Mouse (Mus musculus) liver, adult 2 months (tissue): ENCODE data around the gene Vps37b. TPM values are rescaled to one million over a fixed set of nuclear protein-coding genes. Genes with fewer than 3 reads are reported as not detected.

ENCODE experiments used
- DNase-seq: peaks from one replicate; pipeline ENCODE4 v3.0.0-alpha.2; 2011; ENCODE audit warnings: low read depth, low spot score; ENCODE audit errors: extremely low read depth
- H3K27ac ChIP-seq: fragments of 200-500 bp; replicated peaks from 2 replicates; pipeline ENCODE4 v1.5.1; 2012; ENCODE audit warnings: low read depth, mild to moderate bottlenecking, control low read depth, inconsistent platforms, low read length; ENCODE audit not compliant: insufficient read depth
- H3K27me3 ChIP-seq: fragments of 200-500 bp; 2 replicates; pipeline ENCODE4 v1.6.1; 2012; ENCODE audit warnings: mild to moderate bottlenecking, moderate library complexity, low read length, inconsistent platforms; ENCODE audit not compliant: control insufficient read depth, insufficient read depth
- H3K36me3 ChIP-seq: fragments of 200-500 bp; 2 replicates; pipeline ENCODE4 v1.6.1; 2012; ENCODE audit warnings: low read length, inconsistent platforms; ENCODE audit not compliant: control insufficient read depth, insufficient read depth
- H3K4me1 ChIP-seq: fragments of 200-500 bp; 2 replicates; pipeline ENCODE4 v1.6.1; 2011; ENCODE audit warnings: low read length; ENCODE audit not compliant: control insufficient read depth, insufficient read depth
- H3K4me3 ChIP-seq: fragments of 200-500 bp; 2 replicates; pipeline ENCODE4 v1.5.1; 2011; ENCODE audit warnings: low read depth, mild to moderate bottlenecking, control low read depth, low read length, moderate library complexity; ENCODE audit not compliant: insufficient read depth
- H3K79me2 ChIP-seq: fragments of 200-500 bp; 2 replicates; pipeline ENCODE4 v1.6.1; 2012; ENCODE audit warnings: inconsistent platforms, mild to moderate bottlenecking, low read length, moderate library complexity; ENCODE audit not compliant: control insufficient read depth, insufficient read depth
- H3K9ac ChIP-seq: fragments of 200-500 bp; 2 replicates; pipeline ENCODE4 v1.6.1; 2012; ENCODE audit warnings: low read depth, mild to moderate bottlenecking, control low read depth, inconsistent platforms, low read length
- CTCF ChIP-seq: fragments of 200-500 bp; IDR thresholded peaks from 2 replicates; pipeline ENCODE4 v1.5.1; 2011; ENCODE audit warnings: low read depth, low read length, control low read depth
- POLR2A ChIP-seq: fragments of 200-500 bp; IDR thresholded peaks from 2 replicates; pipeline ENCODE4 v1.6.1; 2011; ENCODE audit warnings: low read length, control low read depth; ENCODE audit not compliant: insufficient read depth; ENCODE audit errors: extremely low read depth
- WGBS: fragments of 180-500 bp; shearing (Covaris S2); methylation state at CpG from one replicate; pipeline ENCODE4 v1.1.7; 2018; 5-methylcytosine and 5-hydroxymethylcytosine counted together
- polyA plus RNA-seq: library from polyadenylated mRNA; depleted of rRNA; stranded (reverse); fragments of >200 nt; gene quantifications from 2 replicates; pipeline ENCODE4 v1.2.3, GENCODE M21; 2012
- total RNA-seq: library from RNA; depleted of rRNA; stranded (reverse); fragments of >200 nt; gene quantifications from 2 replicates; pipeline ENCODE4 v1.2.3, GENCODE M21; 2014

Vps37b gene
- total and polyA plus RNA-seq, 2 experiments = 4.4 to 31.4 TPM

DNA sequence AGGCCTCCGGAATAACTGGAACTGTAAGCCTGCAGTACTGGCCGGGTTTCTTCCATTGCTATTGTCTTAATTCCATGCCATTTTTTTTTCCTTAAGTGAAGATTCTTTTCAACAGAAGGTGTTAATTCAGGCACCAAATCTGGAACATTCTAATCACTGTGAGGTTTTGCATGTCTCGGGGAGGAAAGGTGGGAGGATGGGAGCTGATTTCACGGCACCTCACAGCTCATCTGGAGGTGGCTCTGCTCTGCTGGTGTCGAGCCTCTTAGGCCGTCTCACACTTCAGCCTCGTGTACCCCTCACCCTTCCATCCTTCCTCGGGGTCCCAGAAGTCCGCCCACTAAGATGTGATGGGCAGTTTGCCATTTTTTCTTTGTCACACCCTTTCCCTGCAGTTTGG lies 9.0 kb upstream of the Vps37b start:
- WGBS = 80% methylated on average over 9 of the region's 9 CpGs
- TF ChIP-seq POLR2A (no peak), CTCF (no peak)
- no peak for DNase-seq
- Histone ChIP-seq H3K36me3 (no peaks in the 10 kb centered on the region), H3K27me3 (no peaks in the 10 kb centered on the region), H3K4me1 (no peaks in the 10 kb centered on the region), H3K79me2 (no peaks in the 10 kb centered on the region), H3K4me3 (no peak overlapping the region), H3K27ac (no peak overlapping the region), H3K9ac (no peak overlapping the region)

DNA sequence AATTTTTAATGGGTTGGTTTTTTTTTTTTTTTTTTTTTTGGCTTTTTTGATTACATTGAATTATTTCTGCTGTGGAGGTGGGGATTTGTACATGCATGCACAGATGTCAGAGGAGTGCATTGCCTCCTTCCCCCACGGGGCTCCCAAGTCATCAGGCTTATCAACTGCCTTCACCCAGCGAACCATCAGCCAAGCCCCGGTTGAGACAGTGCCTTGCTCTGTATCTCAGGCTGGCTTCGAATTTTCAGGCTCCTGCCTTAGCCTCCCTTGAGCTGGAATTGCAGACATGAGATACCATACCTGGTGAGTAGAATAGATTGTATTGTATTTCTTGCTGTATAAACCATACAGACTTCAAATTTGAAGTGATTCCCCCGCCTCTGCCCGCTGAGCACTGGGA lies 7.5 kb upstream of the Vps37b start:
- H3K36me3 ChIP-seq = no peaks in the 10 kb centered on the region
- no peak overlapping the region for H3K27ac ChIP-seq
- 90% methylated on average over 6 of the region's 6 CpGs for WGBS
- H3K4me1 ChIP-seq = no peaks in the 10 kb centered on the region
- H3K9ac ChIP-seq = no peak overlapping the region
- no peaks in the 10 kb centered on the region for H3K27me3 ChIP-seq
- TF ChIP-seq CTCF (no peak), POLR2A (no peak)
- H3K79me2 ChIP-seq = no peaks in the 10 kb centered on the region
- no peak overlapping the region for H3K4me3 ChIP-seq
- DNase-seq = no peak

DNA sequence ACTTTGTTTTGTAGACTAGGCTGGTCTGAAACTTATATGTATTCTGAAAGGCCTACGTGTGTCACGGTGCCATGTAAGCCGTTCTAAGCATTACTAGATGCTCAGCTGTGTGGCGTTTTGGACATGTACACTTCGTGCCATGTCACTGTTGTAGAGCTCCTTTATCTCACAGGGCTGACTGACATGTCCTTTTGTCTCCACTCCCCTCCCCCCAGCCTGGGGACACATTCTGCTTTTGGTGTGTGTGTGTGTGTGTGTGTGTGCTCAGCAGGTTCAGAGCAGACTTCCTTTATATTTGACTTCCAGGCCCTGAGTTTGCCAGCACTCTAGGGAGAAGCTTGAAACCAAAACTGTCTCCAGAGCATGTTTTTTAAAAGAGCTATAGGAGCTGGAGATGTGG lies 4.8 kb upstream of the Vps37b start:
- Histone ChIP-seq H3K4me1 (peaks cover 1% of the 10 kb centered on the region), H3K36me3 (no peaks in the 10 kb centered on the region), H3K27me3 (no peaks in the 10 kb centered on the region), H3K4me3 (no peak overlapping the region), H3K9ac (no peak overlapping the region), H3K27ac (no peak overlapping the region), H3K79me2 (peaks cover 2% of the 10 kb centered on the region; the same call in 1 of the 2 replicates)
- 75% methylated on average over 5 of the region's 5 CpGs for WGBS
- DNase-seq = no peak
- TF ChIP-seq POLR2A = no peak
- TF ChIP-seq CTCF = no peak

DNA sequence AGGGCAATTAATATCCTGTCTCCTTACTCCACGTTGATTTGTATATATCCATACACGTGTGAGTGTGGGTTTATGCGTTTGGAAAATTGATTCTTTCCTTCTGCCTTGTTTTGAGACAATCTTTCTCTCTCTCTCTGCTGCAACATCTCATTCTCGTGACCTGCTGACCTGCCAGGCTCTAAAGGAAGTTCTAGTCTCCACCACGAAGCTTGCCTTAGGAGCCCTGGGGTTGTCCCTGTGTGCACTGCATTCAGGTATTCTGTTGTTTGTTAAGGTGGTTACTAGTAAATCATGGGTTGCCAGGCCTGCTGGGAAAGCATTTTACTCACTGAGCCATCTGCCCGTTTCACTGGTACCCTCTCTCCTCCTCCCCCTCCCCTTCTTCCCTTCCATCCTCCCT lies 4.3 kb upstream of the Vps37b start:
- DNase-seq = no peak
- peaks cover 7% of the 10 kb centered on the region; the same call in 1 of the 2 replicates for H3K79me2 ChIP-seq
- WGBS = 62% methylated on average over 6 of the region's 6 CpGs
- no peak overlapping the region for H3K27ac ChIP-seq
- TF ChIP-seq POLR2A (no peak), CTCF (no peak)
- H3K4me3 ChIP-seq = no peak overlapping the region
- no peaks in the 10 kb centered on the region for H3K36me3 ChIP-seq
- no peak overlapping the region for H3K9ac ChIP-seq
- no peaks in the 10 kb centered on the region for H3K27me3 ChIP-seq
- H3K4me1 ChIP-seq = peaks cover 1% of the 10 kb centered on the region

DNA sequence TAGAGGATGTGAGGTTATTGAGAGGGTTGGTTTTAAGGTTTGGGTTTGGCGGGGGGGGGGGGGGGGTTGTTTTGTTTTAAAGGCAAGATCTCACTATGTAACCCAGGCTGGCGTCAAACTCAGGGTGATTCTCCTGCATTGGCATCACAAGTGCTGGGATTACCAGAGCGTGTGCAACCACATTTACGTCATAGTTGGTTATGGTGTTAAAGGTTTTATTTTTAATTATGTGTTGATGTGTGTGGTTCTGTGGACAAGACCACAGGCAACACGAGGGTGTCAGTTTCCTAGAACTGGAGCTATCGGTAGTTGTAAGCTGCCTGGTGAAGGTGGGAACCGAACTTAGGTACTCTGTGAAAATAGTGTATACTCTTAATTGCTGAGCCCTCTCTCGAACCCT lies 3.7 kb upstream of the Vps37b start:
- Histone ChIP-seq H3K36me3 (no peaks in the 10 kb centered on the region), H3K9ac (no peak overlapping the region), H3K27me3 (no peaks in the 10 kb centered on the region), H3K4me3 (no peak overlapping the region), H3K27ac (no peak overlapping the region), H3K4me1 (peaks cover 3% of the 10 kb centered on the region), H3K79me2 (peaks cover 12% of the 10 kb centered on the region; the same call in 1 of the 2 replicates)
- WGBS = 84% methylated on average over 8 of the region's 8 CpGs
- no peak for DNase-seq
- TF ChIP-seq POLR2A (no peak), CTCF (no peak)

DNA sequence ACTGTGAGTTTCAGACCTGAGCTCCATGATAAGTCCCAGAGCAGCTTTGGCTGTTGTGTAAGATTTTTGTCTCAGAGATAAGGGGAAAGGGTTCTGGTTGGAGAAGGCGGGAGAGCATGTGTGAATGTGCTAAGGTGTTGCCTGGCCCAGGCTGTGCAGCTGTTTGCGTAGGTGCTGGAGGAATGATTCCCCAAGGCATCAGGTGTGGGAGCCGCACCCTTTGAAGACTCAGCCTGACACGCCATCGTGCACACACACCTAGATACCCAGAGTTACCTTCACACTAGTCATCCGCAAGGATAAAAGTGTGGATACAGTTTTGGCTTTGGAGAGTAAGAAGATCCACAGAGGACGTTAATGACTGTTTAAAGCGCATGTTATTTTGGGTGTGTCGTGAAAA lies 3.3 kb upstream of the Vps37b start:
- H3K27ac ChIP-seq = no peak overlapping the region
- 94% methylated on average over 9 of the region's 9 CpGs for WGBS
- H3K4me1 ChIP-seq = peaks cover 7% of the 10 kb centered on the region

More for the DNA sequence above, 3.3 kb upstream of the Vps37b start:
- Histone ChIP-seq H3K27me3 (no peaks in the 10 kb centered on the region), H3K36me3 (no peaks in the 10 kb centered on the region), H3K4me3 (no peak overlapping the region), H3K79me2 (peaks cover 12% of the 10 kb centered on the region; the same call in 1 of the 2 replicates), H3K9ac (no peak overlapping the region)
- TF ChIP-seq CTCF (no peak), POLR2A (no peak)
- no peak for DNase-seq
